Mouse (Mus musculus) myocyte (in vitro differentiated cells): ENCODE data around the gene Acox2. TPM values are rescaled to one million over a fixed set of nuclear protein-coding genes. Genes with fewer than 3 reads are reported as not detected.

ENCODE experiments used
- H3K27me3 ChIP-seq: one replicate; pipeline ENCODE4 v1.6.1; 2011; ENCODE audit not compliant: control insufficient read depth, insufficient read depth, insufficient read length
- H3K36me3 ChIP-seq: one replicate; pipeline ENCODE4 v1.6.1; 2011; ENCODE audit not compliant: control insufficient read depth, insufficient read depth
- H3K4me2 ChIP-seq: one replicate; pipeline ENCODE4 v1.6.1; 2011; ENCODE audit warnings: low read depth, control low read depth
- H3K4me3 ChIP-seq: one replicate; pipeline ENCODE4 v1.5.1; 2011; ENCODE audit warnings: mild to moderate bottlenecking, control low read depth, moderate library complexity
- H3K79me2 ChIP-seq: one replicate; pipeline ENCODE4 v1.6.1; 2011; ENCODE audit not compliant: control insufficient read depth, insufficient read depth
- H3ac ChIP-seq: one replicate; pipeline ENCODE4 v1.6.1; 2011; ENCODE audit not compliant: control insufficient read depth, insufficient read length
- CEBPB ChIP-seq: IDR thresholded peaks from 2 replicates; pipeline ENCODE4 v1.6.1; 2011; ENCODE audit warnings: mild to moderate bottlenecking, moderate library complexity; ENCODE audit not compliant: poor library complexity, insufficient read depth, severe bottlenecking
- E2F4 ChIP-seq: IDR thresholded peaks from one replicate; pipeline ENCODE4 v1.6.1; 2011; ENCODE audit warnings: mild to moderate bottlenecking, control low read depth, moderate library complexity; ENCODE audit not compliant: insufficient read depth
- MAX ChIP-seq: IDR thresholded peaks from one replicate; pipeline ENCODE4 v1.6.1; 2011; ENCODE audit warnings: low read depth, mild to moderate bottlenecking, control low read depth
- MYOD1 ChIP-seq, 3 experiments: IDR thresholded peaks; one replicate each; pipeline ENCODE4 v1.6.1; 2011; ENCODE audit warnings: control low read depth in 2 of 3, low read depth in 2 of 3, mild to moderate bottlenecking in 2 of 3, moderate library complexity in 1 of 3; ENCODE audit not compliant: insufficient read length in 2 of 3, control insufficient read depth in 1 of 3
- MYOG ChIP-seq, 3 experiments: IDR thresholded peaks; one replicate each; pipeline ENCODE4 v1.6.1; 2011; ENCODE audit warnings: control low read depth in 2 of 3, low read depth in 2 of 3, mild to moderate bottlenecking in 2 of 3; ENCODE audit not compliant: insufficient read length in 2 of 3, control insufficient read depth in 1 of 3, insufficient read depth in 1 of 3
- POLR2A ChIP-seq: IDR thresholded peaks from one replicate; pipeline ENCODE4 v1.6.1; 2011; ENCODE audit warnings: low read depth, mild to moderate bottlenecking, control low read depth, moderate library complexity; ENCODE audit not compliant: insufficient read length
- POLR2AphosphoS2 ChIP-seq: IDR thresholded peaks from one replicate; pipeline ENCODE4 v1.6.1; 2011; ENCODE audit warnings: low read depth, control low read depth; ENCODE audit not compliant: insufficient read length
- REST ChIP-seq: IDR thresholded peaks from one replicate; pipeline ENCODE4 v1.6.1; 2011; ENCODE audit warnings: mild to moderate bottlenecking, control low read depth, moderate library complexity; ENCODE audit not compliant: insufficient read depth, insufficient read length
- SRF ChIP-seq: IDR thresholded peaks from one replicate; pipeline ENCODE4 v1.6.1; 2011; ENCODE audit warnings: low read depth; ENCODE audit not compliant: control insufficient read depth, insufficient read length
- TCF12 ChIP-seq: IDR thresholded peaks from one replicate; pipeline ENCODE4 v1.6.1; 2011; ENCODE audit warnings: mild to moderate bottlenecking, control low read depth; ENCODE audit not compliant: poor library complexity, insufficient read depth, severe bottlenecking
- TCF3 ChIP-seq: IDR thresholded peaks from one replicate; pipeline ENCODE4 v1.6.1; 2011; ENCODE audit warnings: low read depth, control low read depth; ENCODE audit not compliant: insufficient read length
- USF1 ChIP-seq: IDR thresholded peaks from one replicate; pipeline ENCODE4 v1.6.1; 2011; ENCODE audit warnings: low read depth, mild to moderate bottlenecking, control low read depth, moderate library complexity
- polyA plus RNA-seq: library from polyadenylated mRNA; unstranded; fragments of >200 nt; fragmentation: generic; extraction: Trizol; gene quantifications from one replicate; pipeline ENCODE4 v1.2.1, GENCODE M21; 2012; ENCODE audit warnings: missing spikeins

Acox2 gene
- polyA plus RNA-seq, 1 experiment = 2.1 TPM

- no peak for TF ChIP-seq TCF3
- TF ChIP-seq CEBPB = no peak
- no peak for TF ChIP-seq TCF12
- TF ChIP-seq E2F4 = no peak
- no peak for TF ChIP-seq SRF
- no peak for TF ChIP-seq POLR2AphosphoS2
- TF ChIP-seq MYOD1 (IDR thresholded peaks at IDR 0.05; ENCODE audit: control insufficient read depth in 1 of 3, insufficient read length in 2 of 3, low read depth in 2 of 3) = no peak
- no peak for TF ChIP-seq USF1
- TF ChIP-seq MYOG (IDR thresholded peaks at IDR 0.05; ENCODE audit: control insufficient read depth in 1 of 3, insufficient read depth in 1 of 3, insufficient read length in 2 of 3, low read depth in 2 of 3) = no peak
- Histone ChIP-seq H3K4me2 (no peak overlapping the region), H3K36me3 (no peaks in the 10 kb centered on the region), H3K79me2 (no peaks in the 10 kb centered on the region), H3K4me3 (no peak overlapping the region), H3ac (no peak overlapping the region), H3K27me3 (peaks cover 4% of the 10 kb centered on the region)
Measured at GRCm38 (mm10) chr14:8243136-8243888, 15.8 kb downstream of the Acox2 start.

GRCm38 (mm10) chr14:8242388-8242920 is 16.7 kb downstream of the Acox2 start:
- H3K27me3 ChIP-seq = peaks cover 4% of the 10 kb centered on the region
- no peaks in the 10 kb centered on the region for H3K36me3 ChIP-seq
- H3K4me3 ChIP-seq = no peak overlapping the region
- no peaks in the 10 kb centered on the region for H3K79me2 ChIP-seq
- no peak overlapping the region for H3K4me2 ChIP-seq
- H3ac ChIP-seq = no peak overlapping the region
- TF ChIP-seq SRF = no peak
- TF ChIP-seq CEBPB = no peak
- TF ChIP-seq REST = no peak
- no peak for TF ChIP-seq POLR2A
- TF ChIP-seq POLR2AphosphoS2 = no peak
- TF ChIP-seq MYOG (IDR thresholded peaks at IDR 0.05; ENCODE audit: control insufficient read depth in 1 of 3, insufficient read depth in 1 of 3, insufficient read length in 2 of 3, low read depth in 2 of 3) = no peak

- no peak overlapping the region for H3K4me2 ChIP-seq
- peaks cover 4% of the 10 kb centered on the region for H3K27me3 ChIP-seq
- TF ChIP-seq REST (no peak), USF1 (no peak), MYOD1 (IDR thresholded peaks at IDR 0.05; ENCODE audit: control insufficient read depth in 1 of 3, insufficient read length in 2 of 3, low read depth in 2 of 3) (no peak), E2F4 (no peak), MYOG (IDR thresholded peaks at IDR 0.05; ENCODE audit: control insufficient read depth in 1 of 3, insufficient read depth in 1 of 3, insufficient read length in 2 of 3, low read depth in 2 of 3) (no peak), POLR2A (no peak), TCF3 (no peak), CEBPB (no peak), SRF (no peak), POLR2AphosphoS2 (no peak), TCF12 (no peak), MAX (no peak)
- no peak overlapping the region for H3K4me3 ChIP-seq
- no peaks in the 10 kb centered on the region for H3K79me2 ChIP-seq
- H3ac ChIP-seq = no peak overlapping the region
- no peaks in the 10 kb centered on the region for H3K36me3 ChIP-seq
Measured at GRCm38 (mm10) chr14:8241816-8242215, 17.3 kb downstream of the Acox2 start.

GRCm38 (mm10) chr14:8233252-8233651 is 25.9 kb downstream of the Acox2 start:
- Histone ChIP-seq H3K4me2 (no peak overlapping the region), H3K27me3 (no peaks in the 10 kb centered on the region), H3K79me2 (no peaks in the 10 kb centered on the region), H3K4me3 (no peak overlapping the region), H3ac (no peak overlapping the region), H3K36me3 (no peaks in the 10 kb centered on the region)
- TF ChIP-seq CEBPB = no peak
- no peak for TF ChIP-seq POLR2AphosphoS2

GRCm38 (mm10) chr14:8232155-8232910 is 26.8 kb downstream of the Acox2 start:
- no peak overlapping the region for H3ac ChIP-seq
- H3K27me3 ChIP-seq = no peaks in the 10 kb centered on the region
- H3K36me3 ChIP-seq = no peaks in the 10 kb centered on the region
- H3K4me2 ChIP-seq = no peak overlapping the region
- no peak overlapping the region for H3K4me3 ChIP-seq
- H3K79me2 ChIP-seq = no peaks in the 10 kb centered on the region
- TF ChIP-seq MYOD1 (IDR thresholded peaks at IDR 0.05; ENCODE audit: control insufficient read depth in 1 of 3, insufficient read length in 2 of 3, low read depth in 2 of 3) = peak in 2 of 3 experiments; percentile 9 to 46
- no peak for TF ChIP-seq MAX
- TF ChIP-seq REST = no peak
- TF ChIP-seq TCF12 = no peak
- no peak for TF ChIP-seq POLR2A
- TF ChIP-seq CEBPB = no peak
- TF ChIP-seq TCF3 = peak; percentile 65
- TF ChIP-seq E2F4 = no peak
- TF ChIP-seq USF1 = no peak
- no peak for TF ChIP-seq SRF
- no peak for TF ChIP-seq POLR2AphosphoS2
- TF ChIP-seq MYOG (IDR thresholded peaks at IDR 0.05; ENCODE audit: control insufficient read depth in 1 of 3, insufficient read depth in 1 of 3, insufficient read length in 2 of 3, low read depth in 2 of 3) = peak in 2 of 3 experiments; percentile 64 to 81
